Mouse (Mus musculus) myocyte (in vitro differentiated cells): Measurements from ENCODE around the gene Igll1.

Source experiments
- CEBPB ChIP-seq: IDR thresholded peaks from 2 replicates; pipeline ENCODE4 v1.6.1; 2011; ENCODE audit warnings: mild to moderate bottlenecking, moderate library complexity; ENCODE audit not compliant: poor library complexity, insufficient read depth, severe bottlenecking
- E2F4 ChIP-seq: IDR thresholded peaks from one replicate; pipeline ENCODE4 v1.6.1; 2011; ENCODE audit warnings: mild to moderate bottlenecking, control low read depth, moderate library complexity; ENCODE audit not compliant: insufficient read depth
- POLR2A ChIP-seq: IDR thresholded peaks from one replicate; pipeline ENCODE4 v1.6.1; 2011; ENCODE audit warnings: low read depth, mild to moderate bottlenecking, control low read depth, moderate library complexity; ENCODE audit not compliant: insufficient read length
- POLR2AphosphoS2 ChIP-seq: IDR thresholded peaks from one replicate; pipeline ENCODE4 v1.6.1; 2011; ENCODE audit warnings: low read depth, control low read depth; ENCODE audit not compliant: insufficient read length
- TCF12 ChIP-seq: IDR thresholded peaks from one replicate; pipeline ENCODE4 v1.6.1; 2011; ENCODE audit warnings: mild to moderate bottlenecking, control low read depth; ENCODE audit not compliant: poor library complexity, insufficient read depth, severe bottlenecking

DNA sequence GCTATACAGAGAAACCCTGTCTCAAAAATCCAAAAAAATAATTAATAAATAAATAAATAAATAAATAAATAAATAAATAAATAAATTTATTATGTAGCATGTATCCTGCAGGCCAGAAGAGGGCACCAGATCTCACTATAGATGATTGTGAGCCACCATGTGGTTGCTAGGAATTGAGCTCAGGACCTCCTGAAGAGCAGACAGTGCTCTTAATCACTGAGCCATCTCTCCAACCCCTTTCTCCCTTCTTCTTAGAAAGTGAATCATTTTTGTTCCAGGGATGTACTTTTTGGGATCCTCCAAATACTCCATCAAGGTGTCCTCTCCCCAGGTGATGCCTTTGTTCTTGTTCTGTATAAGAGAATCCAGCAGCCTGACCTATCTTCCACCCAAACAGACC is 14.6 kb downstream of the Igll1 start:
- TF ChIP-seq POLR2A (no peak), CEBPB (no peak), E2F4 (no peak), POLR2AphosphoS2 (no peak), TCF12 (no peak)
